Mouse (Mus musculus): ENCODE data around the gene Gatad2a. TPM values are rescaled to one million over a fixed set of nuclear protein-coding genes. Genes with fewer than 3 reads are reported as not detected.

Gatad2a gene
- polyA plus RNA-seq, 1 experiment from 2014 or later: 41.6 TPM

DNA sequence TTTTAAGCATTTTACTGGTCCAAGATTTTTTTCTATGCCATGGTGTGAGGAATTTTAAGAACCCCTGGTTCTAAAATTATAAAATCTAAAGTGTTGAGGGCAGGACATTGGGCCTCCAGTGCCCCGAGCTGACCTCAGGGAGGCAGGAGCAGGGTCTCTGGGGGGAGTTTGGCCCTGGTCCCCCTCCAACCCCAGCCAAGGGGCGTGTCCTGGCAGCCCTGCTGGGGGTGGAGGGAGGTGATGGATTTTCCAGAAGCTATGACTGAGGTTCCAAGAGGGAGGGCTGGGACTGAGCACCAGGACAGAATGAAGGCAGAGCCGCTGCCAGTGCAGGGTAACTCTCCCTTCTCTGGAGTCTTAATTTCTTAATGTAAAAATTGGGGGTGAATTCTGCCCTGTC lies 118.2 kb downstream of the Gatad2a start:
- H3K9me3 ChIP-seq (ENCODE audit: control insufficient read depth, low read length): peaks cover 2% of the 10 kb centered on the region; the same call in 1 of the 2 replicates
- H3K4me1 ChIP-seq (replicated peaks; ENCODE audit: control insufficient read depth, insufficient read depth, low read length): peaks cover 3% of the 10 kb centered on the region; the same call in 1 of the 2 replicates
- H3K4me2 ChIP-seq (ENCODE audit: low read depth, low read length): no peak overlapping the region
- H3K9ac ChIP-seq (ENCODE audit: low read length): no peak overlapping the region
- H3K36me3 ChIP-seq (ENCODE audit: control insufficient read depth, insufficient read depth, low read length): no peaks in the 10 kb centered on the region
- H3K27ac ChIP-seq (ENCODE audit: low read length): no peak overlapping the region
- no peak for ATAC-seq (ENCODE audit: low read depth)
- 58% methylated on average over 3 of the region's 3 CpGs for WGBS
- peaks cover 51% of the 10 kb centered on the region for H3K27me3 ChIP-seq (ENCODE audit: control insufficient read depth, insufficient read depth, low read depth, low read length)
- H3K4me3 ChIP-seq (ENCODE audit: low read length): no peak overlapping the region

GRCm38 (mm10) chr8:69877396-69877795 lies 118.8 kb downstream of the Gatad2a start:
- Histone ChIP-seq H3K27ac (ENCODE audit: low read length) (no peak overlapping the region), H3K9ac (ENCODE audit: low read length) (no peak overlapping the region), H3K4me2 (ENCODE audit: low read depth, low read length) (no peak overlapping the region), H3K36me3 (ENCODE audit: control insufficient read depth, insufficient read depth, low read length) (no peaks in the 10 kb centered on the region), H3K4me3 (ENCODE audit: low read length) (no peak overlapping the region), H3K9me3 (ENCODE audit: control insufficient read depth, low read length) (peaks cover 2% of the 10 kb centered on the region; the same call in 1 of the 2 replicates), H3K4me1 (replicated peaks; ENCODE audit: control insufficient read depth, insufficient read depth, low read length) (peaks cover 1% of the 10 kb centered on the region; the same call in 1 of the 2 replicates), H3K27me3 (ENCODE audit: control insufficient read depth, insufficient read depth, low read depth, low read length) (peaks cover 45% of the 10 kb centered on the region)
- no peak for ATAC-seq (ENCODE audit: low read depth)
- 81% methylated on average over 4 of the region's 4 CpGs for WGBS

- Histone ChIP-seq H3K27me3 (ENCODE audit: control insufficient read depth, insufficient read depth, low read depth, low read length) (peaks cover 40% of the 10 kb centered on the region), H3K4me1 (replicated peaks; ENCODE audit: control insufficient read depth, insufficient read depth, low read length) (no peaks in the 10 kb centered on the region; the same call in 1 of the 2 replicates), H3K36me3 (ENCODE audit: control insufficient read depth, insufficient read depth, low read length) (no peaks in the 10 kb centered on the region), H3K4me3 (ENCODE audit: low read length) (no peak overlapping the region), H3K4me2 (ENCODE audit: low read depth, low read length) (no peak overlapping the region), H3K9ac (ENCODE audit: low read length) (no peak overlapping the region), H3K27ac (ENCODE audit: low read length) (no peak overlapping the region), H3K9me3 (ENCODE audit: control insufficient read depth, low read length) (peaks cover 2% of the 10 kb centered on the region; the same call in 1 of the 2 replicates)
- no peak for ATAC-seq (ENCODE audit: low read depth)
- 63% methylated on average over 10 of the region's 10 CpGs for WGBS
Observed at GRCm38 (mm10) chr8:69876967-69877366, 119.2 kb downstream of the Gatad2a start.

- H3K4me1 ChIP-seq (replicated peaks; ENCODE audit: control insufficient read depth, insufficient read depth, low read length): no peaks in the 10 kb centered on the region
- H3K27ac ChIP-seq (ENCODE audit: low read length): no peak overlapping the region
- 41% methylated on average over 10 of the region's 10 CpGs for WGBS
- H3K9me3 ChIP-seq (ENCODE audit: control insufficient read depth, low read length): no peaks in the 10 kb centered on the region
- no peak overlapping the region for H3K9ac ChIP-seq (ENCODE audit: low read length)
- H3K4me3 ChIP-seq (ENCODE audit: low read length): no peak overlapping the region
- peaks cover 32% of the 10 kb centered on the region for H3K27me3 ChIP-seq (ENCODE audit: control insufficient read depth, insufficient read depth, low read depth, low read length)
- H3K36me3 ChIP-seq (ENCODE audit: control insufficient read depth, insufficient read depth, low read length): no peaks in the 10 kb centered on the region
- ATAC-seq (ENCODE audit: low read depth): no peak
- H3K4me2 ChIP-seq (ENCODE audit: low read depth, low read length): no peak overlapping the region
Observed at GRCm38 (mm10) chr8:69876097-69876496, 120.1 kb downstream of the Gatad2a start.

- Histone ChIP-seq H3K9me3 (ENCODE audit: control insufficient read depth, low read length) (no peaks in the 10 kb centered on the region), H3K27ac (ENCODE audit: low read length) (no peak overlapping the region), H3K36me3 (ENCODE audit: control insufficient read depth, insufficient read depth, low read length) (no peaks in the 10 kb centered on the region), H3K27me3 (ENCODE audit: control insufficient read depth, insufficient read depth, low read depth, low read length) (peaks cover 17% of the 10 kb centered on the region), H3K4me3 (ENCODE audit: low read length) (no peak overlapping the region), H3K4me2 (ENCODE audit: low read depth, low read length) (no peak overlapping the region), H3K4me1 (replicated peaks; ENCODE audit: control insufficient read depth, insufficient read depth, low read length) (no peaks in the 10 kb centered on the region), H3K9ac (ENCODE audit: low read length) (no peak overlapping the region)
- WGBS: 77% methylated on average over 13 of the region's 13 CpGs
- ATAC-seq (ENCODE audit: low read depth): no peak
Observed at GRCm38 (mm10) chr8:69874654-69875053, 121.5 kb downstream of the Gatad2a start.

- 9% methylated on average over 9 of the region's 9 CpGs for WGBS
- no peak for ATAC-seq (ENCODE audit: low read depth)
- no peak overlapping the region for H3K4me3 ChIP-seq (ENCODE audit: low read length)
- H3K27me3 ChIP-seq (ENCODE audit: control insufficient read depth, insufficient read depth, low read depth, low read length): peaks cover 12% of the 10 kb centered on the region
- no peaks in the 10 kb centered on the region for H3K4me1 ChIP-seq (replicated peaks; ENCODE audit: control insufficient read depth, insufficient read depth, low read length)
- no peak overlapping the region for H3K27ac ChIP-seq (ENCODE audit: low read length)
- no peak overlapping the region for H3K9ac ChIP-seq (ENCODE audit: low read length)
- no peaks in the 10 kb centered on the region for H3K9me3 ChIP-seq (ENCODE audit: control insufficient read depth, low read length)
- no peaks in the 10 kb centered on the region for H3K36me3 ChIP-seq (ENCODE audit: control insufficient read depth, insufficient read depth, low read length)
- no peak overlapping the region for H3K4me2 ChIP-seq (ENCODE audit: low read depth, low read length)
Observed at GRCm38 (mm10) chr8:69874155-69874554, 122.0 kb downstream of the Gatad2a start.

DNA sequence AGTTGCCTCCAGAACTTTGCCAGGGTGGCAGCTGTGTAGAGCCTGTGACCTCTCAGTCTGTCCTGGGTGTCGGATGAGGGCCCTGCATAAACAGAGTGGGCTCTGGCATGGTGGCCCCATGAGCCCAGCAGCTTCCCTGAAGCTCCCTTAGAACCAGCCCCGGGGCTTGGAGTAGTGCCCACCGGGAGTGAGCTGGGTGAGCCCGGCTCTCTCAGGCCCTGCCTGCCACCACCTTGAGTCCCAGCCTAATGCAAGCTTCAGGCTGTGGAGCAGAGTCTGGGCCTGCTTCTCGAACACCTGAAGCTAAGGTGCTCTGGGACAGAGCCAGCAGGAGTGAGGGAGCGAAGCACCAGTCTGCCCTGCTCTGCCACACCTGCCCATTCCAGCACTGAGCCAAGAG lies 125.3 kb downstream of the Gatad2a start:
- H3K4me2 ChIP-seq (ENCODE audit: low read depth, low read length): no peak overlapping the region
- WGBS: 72% methylated on average over 6 of the region's 6 CpGs
- peaks cover 4% of the 10 kb centered on the region; the same call in 1 of the 2 replicates for H3K27me3 ChIP-seq (ENCODE audit: control insufficient read depth, insufficient read depth, low read depth, low read length)
- no peaks in the 10 kb centered on the region for H3K4me1 ChIP-seq (replicated peaks; ENCODE audit: control insufficient read depth, insufficient read depth, low read length)
- no peak overlapping the region for H3K27ac ChIP-seq (ENCODE audit: low read length)
- H3K9ac ChIP-seq (ENCODE audit: low read length): no peak overlapping the region
- H3K4me3 ChIP-seq (ENCODE audit: low read length): no peak overlapping the region
- no peaks in the 10 kb centered on the region for H3K9me3 ChIP-seq (ENCODE audit: control insufficient read depth, low read length)
- no peaks in the 10 kb centered on the region for H3K36me3 ChIP-seq (ENCODE audit: control insufficient read depth, insufficient read depth, low read length)
- no peak for ATAC-seq (ENCODE audit: low read depth)

- Histone ChIP-seq H3K4me3 (ENCODE audit: low read length) (no peak overlapping the region), H3K36me3 (ENCODE audit: control insufficient read depth, insufficient read depth, low read length) (no peaks in the 10 kb centered on the region), H3K4me2 (ENCODE audit: low read depth, low read length) (no peak overlapping the region), H3K9me3 (ENCODE audit: control insufficient read depth, low read length) (no peaks in the 10 kb centered on the region), H3K9ac (ENCODE audit: low read length) (no peak overlapping the region), H3K27ac (ENCODE audit: low read length) (no peak overlapping the region), H3K27me3 (ENCODE audit: control insufficient read depth, insufficient read depth, low read depth, low read length) (peaks cover 2% of the 10 kb centered on the region; the same call in 1 of the 2 replicates), H3K4me1 (replicated peaks; ENCODE audit: control insufficient read depth, insufficient read depth, low read length) (no peaks in the 10 kb centered on the region)
- 77% methylated on average over 11 of the region's 11 CpGs for WGBS
- ATAC-seq (ENCODE audit: low read depth): no peak
Observed at GRCm38 (mm10) chr8:69870003-69870765, 126.0 kb downstream of the Gatad2a start.

GRCm38 (mm10) chr8:69867696-69868326 lies 128.4 kb downstream of the Gatad2a start:
- 58% methylated on average over 5 of the region's 5 CpGs for WGBS
- no peak for ATAC-seq (ENCODE audit: low read depth)
- no peaks in the 10 kb centered on the region for H3K4me1 ChIP-seq (replicated peaks; ENCODE audit: control insufficient read depth, insufficient read depth, low read length)

More at GRCm38 (mm10) chr8:69867696-69868326, 128.4 kb downstream of the Gatad2a start:
- Histone ChIP-seq H3K4me2 (ENCODE audit: low read depth, low read length) (no peak overlapping the region), H3K9me3 (ENCODE audit: control insufficient read depth, low read length) (no peaks in the 10 kb centered on the region), H3K4me3 (ENCODE audit: low read length) (no peak overlapping the region), H3K36me3 (ENCODE audit: control insufficient read depth, insufficient read depth, low read length) (no peaks in the 10 kb centered on the region), H3K27me3 (ENCODE audit: control insufficient read depth, insufficient read depth, low read depth, low read length) (no peaks in the 10 kb centered on the region), H3K27ac (ENCODE audit: low read length) (no peak overlapping the region), H3K9ac (ENCODE audit: low read length) (no peak overlapping the region)
